Mouse (Mus musculus) left cerebral cortex, adult 6 months (tissue): ENCODE results near the gene Gm43517. TPM values are rescaled to one million over a fixed set of nuclear protein-coding genes. Genes with fewer than 3 reads are reported as not detected.

Experiments
- long read RNA-seq, 2 experiments: library from polyadenylated mRNA; unstranded; transcript quantifications; one replicate each; pipeline ENCODE4 v2.0.0; 2019 to 2020
- polyA plus RNA-seq: library from polyadenylated mRNA; unstranded; fragments of <200 nt; fragmentation: Nextera tagmentation; gene quantifications from 2 replicates; pipeline ENCODE4 v1.2.3, GENCODE M21; 2021

The Gm43517 gene
- polyA plus RNA-seq = 0.33 and 0.40 TPM in 2 replicates
- long read RNA-seq, experiment 1, partial matches to known transcripts = 1 of 4 reads
- long read RNA-seq, experiment 1, other reads (novel, unspliced or antisense) = 3 of 4 reads
- long read RNA-seq, experiment 2, partial matches to known transcripts = 0 of 1 reads
- long read RNA-seq, experiment 2, other reads (novel, unspliced or antisense) = 1 of 1 reads

DNA sequence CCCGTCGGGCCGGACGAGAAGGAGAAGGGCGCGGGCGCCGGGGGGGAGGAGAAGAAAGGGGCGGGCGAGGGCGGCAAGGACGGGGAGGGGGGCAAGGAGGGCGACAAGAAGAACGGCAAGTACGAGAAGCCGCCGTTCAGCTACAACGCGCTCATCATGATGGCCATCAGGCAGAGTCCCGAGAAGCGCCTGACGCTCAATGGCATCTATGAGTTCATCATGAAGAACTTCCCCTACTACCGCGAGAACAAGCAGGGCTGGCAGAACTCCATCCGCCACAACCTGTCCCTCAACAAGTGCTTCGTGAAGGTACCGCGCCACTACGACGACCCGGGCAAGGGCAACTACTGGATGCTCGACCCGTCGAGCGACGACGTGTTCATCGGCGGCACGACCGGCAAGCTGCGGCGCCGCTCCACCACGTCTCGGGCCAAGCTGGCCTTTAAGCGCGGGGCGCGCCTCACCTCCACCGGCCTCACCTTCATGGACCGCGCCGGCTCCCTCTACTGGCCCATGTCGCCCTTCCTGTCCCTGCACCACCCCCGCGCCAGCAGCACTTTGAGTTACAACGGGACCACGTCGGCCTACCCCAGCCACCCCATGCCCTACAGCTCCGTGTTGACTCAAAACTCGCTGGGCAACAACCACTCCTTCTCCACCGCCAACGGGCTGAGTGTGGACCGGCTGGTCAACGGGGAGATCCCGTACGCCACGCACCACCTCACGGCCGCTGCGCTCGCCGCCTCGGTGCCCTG lies at the start of gene Gm43517:
Gene Gm43517 (plus strand): TSS at position 299 of the 755 bp plus-strand sequence.

GRCm38 (mm10) chr12:49382565-49383520 lies 2.1 kb upstream of the Gm43517 start, which contains the start of gene Foxg1:
Gene Foxg1, plus strand, starts transcription at chr12:49382660.

Other genes with a start within 250 kb of the Gm43517 start
- gene Foxg1, start 2.5 kb upstream of the Gm43517 start, polyA plus RNA-seq = 10.7 and 14.2 TPM in 2 replicates